Mouse (Mus musculus) left cerebral cortex, adult 9 months (tissue): Measurements from ENCODE around the gene Lce1g.

ENCODE experiments used
- DNase-seq, 2 experiments: peaks; one replicate each; pipeline ENCODE4 v3.0.0; 2022; ENCODE audit warnings: low spot score in 2 of 2

The Lce1g gene

GRCm38 (mm10) chr3:92752238-92752637, at the start of gene Lce1g:
Gene Lce1g (minus strand): TSS chr3:92752338.
- DNase-seq: no peak

- no peak for DNase-seq
Measured at GRCm38 (mm10) chr3:92790414-92790813, 38.3 kb upstream of the Lce1g start, which contains the start of gene Lce1j. Gene Lce1j (minus strand): TSS chr3:92790514.

- no peak for DNase-seq
Measured at GRCm38 (mm10) chr3:92778799-92779198, 26.7 kb upstream of the Lce1g start, which contains the start of gene Lce1i. Gene Lce1i (minus strand): TSS chr3:92778899.

- no peak for DNase-seq
Measured at GRCm38 (mm10) chr3:92771573-92771972, 19.4 kb upstream of the Lce1g start.

- DNase-seq: no peak
Measured at GRCm38 (mm10) chr3:92764965-92765364, 12.8 kb upstream of the Lce1g start, which contains the start of gene Lce1h. Gene Lce1h (minus strand): TSS chr3:92765065.

GRCm38 (mm10) chr3:92753197-92753596, 1.1 kb upstream of the Lce1g start:
- DNase-seq: no peak

- no peak for DNase-seq
Measured at GRCm38 (mm10) chr3:92738996-92739395, 13.1 kb downstream of the Lce1g start, which contains the start of gene Gm38119. Gene Gm38119 (minus strand): TSS chr3:92739096.

DNA sequence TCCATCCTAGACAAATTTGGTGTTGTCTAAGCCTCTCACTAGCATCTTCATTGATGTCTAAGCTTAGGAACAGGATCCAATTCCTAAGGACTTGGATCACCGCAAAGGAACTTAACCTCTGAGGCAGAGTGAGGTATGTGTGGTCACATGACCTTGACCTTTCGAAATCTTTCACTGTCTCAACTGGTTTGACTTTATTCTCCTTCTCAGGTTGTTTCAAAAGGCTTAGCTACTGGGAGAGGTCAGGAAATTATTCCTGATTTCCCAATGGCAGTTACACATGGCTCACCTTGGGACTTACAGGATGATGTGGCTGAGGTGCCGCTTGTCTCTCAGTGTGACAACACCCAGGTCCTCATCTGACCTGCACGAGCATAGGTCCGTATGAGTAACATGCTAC, 29.5 kb downstream of the Lce1g start:
- no peak for DNase-seq

GRCm38 (mm10) chr3:92720250-92720649, 31.9 kb downstream of the Lce1g start, which contains the start of gene Lce1f:
Gene Lce1f (minus strand): TSS chr3:92720350.
- no peak for DNase-seq

DNA sequence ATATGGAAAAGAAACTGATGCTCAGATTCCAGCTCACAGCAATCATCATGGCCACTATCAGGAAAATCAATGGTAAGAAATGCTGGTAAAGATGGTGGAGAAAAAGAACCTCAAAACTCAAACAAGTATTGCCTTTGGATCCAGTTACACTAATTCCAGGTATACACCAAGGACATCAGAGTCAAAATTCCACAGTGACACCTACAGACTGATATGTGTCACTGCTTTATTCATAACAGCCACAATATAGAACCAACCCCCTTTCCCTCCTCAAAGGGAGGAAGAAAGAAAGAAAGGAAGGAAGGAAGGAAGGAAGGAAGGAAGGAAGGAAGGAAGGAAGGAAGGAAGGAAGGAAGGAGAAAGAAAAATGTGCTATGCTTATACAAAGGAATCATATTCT, 37.0 kb downstream of the Lce1g start:
- no peak for DNase-seq

- DNase-seq: no peak
Measured at GRCm38 (mm10) chr3:92708974-92709373, 43.2 kb downstream of the Lce1g start, which contains the start of gene Lce1e. Gene Lce1e (minus strand): TSS chr3:92709074.
